Mouse (Mus musculus): Measurements from ENCODE around the gene Igsf8.

- no peak for TF ChIP-seq CTCF (IDR thresholded peaks at IDR 0.05; ENCODE audit: extremely low read depth, insufficient read depth, insufficient read length, insufficient replicate concordance)
- TF ChIP-seq POLR2A (IDR thresholded peaks at IDR 0.05; ENCODE audit: low read depth, low read length) = no peak
These were observed 79.9 kb downstream of the Igsf8 start for GRCm38 (mm10) chr1:172341386-172341785.
